32 mouse cellular contexts compared by ENCODE assay signal in genomic region chr2:77801009-77801408, GRCm38 (mm10). TPM values are rescaled to one million over a fixed set of nuclear protein-coding genes. Genes with fewer than 3 reads are reported as not detected.
"Had no signal": no experiment of that assay in that cellular context is flagged by ENCODE, and none has a peak within 500 bp of the region (broad histone marks: within the 10 kb centered on the region; RNA-seq: fewer than 3 reads in every experiment).

No protein-coding gene starts in this region.

- H3K4me3 ChIP-seq: limb, embryonic 10.5 days; limb, embryonic 12.5 days; limb, embryonic 13.5 days; limb, embryonic 15.5 days; liver, embryonic 12.5 days; liver, embryonic 13.5 days; liver, embryonic 15.5 days; lung, embryonic 15.5 days; megakaryocyte, embryonic 14.5 days; midbrain, embryonic 10.5 days; midbrain, embryonic 12.5 days; midbrain, embryonic 13.5 days; midbrain, embryonic 15.5 days; myocyte; neural tube, embryonic 12.5 days; neural tube, embryonic 13.5 days had no signal

- H3K27me3 ChIP-seq: limb, embryonic 12.5 days; limb, embryonic 13.5 days; limb, embryonic 15.5 days; liver, embryonic 12.5 days; liver, embryonic 13.5 days; liver, embryonic 15.5 days; lung, embryonic 15.5 days; megakaryocyte, embryonic 14.5 days; midbrain, embryonic 12.5 days; midbrain, embryonic 13.5 days; midbrain, embryonic 15.5 days; neural tube, embryonic 12.5 days; neural tube, embryonic 13.5 days had no signal

- H3K27ac ChIP-seq: limb, embryonic 10.5 days; limb, embryonic 12.5 days; limb, embryonic 13.5 days; limb, embryonic 15.5 days; liver, embryonic 12.5 days; liver, embryonic 13.5 days; liver, embryonic 14.5 days; liver, embryonic 15.5 days; lung, embryonic 15.5 days; macrophage; midbrain, embryonic 10.5 days; midbrain, embryonic 12.5 days; midbrain, embryonic 13.5 days; midbrain, embryonic 15.5 days; neural tube, embryonic 12.5 days; neural tube, embryonic 13.5 days had no signal

- H3K4me1 ChIP-seq: limb, embryonic 12.5 days; limb, embryonic 15.5 days; liver, embryonic 12.5 days; liver, embryonic 13.5 days; liver, embryonic 15.5 days; lung, embryonic 15.5 days; megakaryocyte, embryonic 14.5 days; midbrain, embryonic 10.5 days; midbrain, embryonic 12.5 days; midbrain, embryonic 13.5 days; midbrain, embryonic 15.5 days; neural tube, embryonic 12.5 days; neural tube, embryonic 13.5 days had no signal

- DNase-seq: left cerebral cortex, postnatal 4 days; liver; liver, embryonic 13.5 days; liver, postnatal 0 days; lung, adult 18-20 months; lung, adult 2 months; lung, embryonic 14.5 days; lung, postnatal 10 days; lung, postnatal 14 days; lung, postnatal 36 days; lung, postnatal 4 days; midbrain, embryonic 14.5 days had no signal

RNA-seq across cellular contexts. Expression of gene Zfp385b, which starts 18.4 kb away (rescaled TPM):
- total RNA-seq: megakaryocyte progenitor cell, adult 5-6 weeks; megakaryocyte, adult 5-6 weeks; monocyte, adult 5-6 weeks had no signal
- polyA plus RNA-seq: macrophage had no signal
